Mouse (Mus musculus) CD4-positive, CD25-positive, alpha-beta regulatory T cell, adult 4 months (primary cell): Measurements from ENCODE around the gene Cbfa2t2. TPM values are rescaled to one million over a fixed set of nuclear protein-coding genes. Genes with fewer than 3 reads are reported as not detected.

ENCODE experiments used
- ATAC-seq: one replicate; pipeline ENCODE4 v1.8.0; 2017
- polyA plus RNA-seq, 2 experiments: library from polyadenylated mRNA; unstranded; fragments of 100-300 nt; shearing (Covaris generic); gene quantifications; one replicate each; pipeline ENCODE4 v1.2.1; 2017

Gene Cbfa2t2
- polyA plus RNA-seq, 2 experiments from 2014 or later: 22.9 to 33.0 TPM

DNA sequence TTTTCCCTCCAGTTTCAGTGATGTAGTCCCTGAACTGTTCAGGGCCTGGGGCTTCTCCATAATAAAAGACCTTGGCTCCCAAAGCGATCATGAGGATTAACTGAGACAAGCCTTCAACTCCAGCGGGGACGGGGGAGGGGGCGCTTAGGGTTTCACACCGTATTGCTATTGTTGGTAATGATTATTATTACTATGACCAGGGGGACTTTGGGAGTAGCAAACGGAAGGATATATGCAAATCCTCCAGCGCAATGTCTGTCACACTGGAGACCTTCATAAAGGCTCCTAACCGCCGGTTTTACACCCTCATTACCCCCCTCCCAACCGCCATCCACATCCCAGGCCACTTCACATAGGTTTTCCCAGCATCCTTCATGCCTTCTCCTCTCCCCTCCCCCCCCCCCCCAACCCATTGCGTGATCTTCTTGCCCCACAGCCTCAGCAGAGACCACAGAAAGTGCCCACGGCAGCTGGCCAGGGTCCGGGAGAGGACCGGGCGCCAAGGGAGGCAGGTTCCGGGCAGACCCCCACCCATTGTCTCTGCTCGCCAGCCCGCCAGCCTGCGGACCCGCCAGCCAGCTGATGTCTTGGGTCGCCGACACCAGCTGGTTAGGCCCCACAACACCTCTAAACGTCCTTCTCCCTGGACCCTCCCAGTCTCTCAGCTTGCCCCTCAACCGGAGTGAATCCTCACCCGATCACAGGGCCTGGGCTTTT, 9.9 kb upstream of the Cbfa2t2 start:
- ATAC-seq: no peak

DNA sequence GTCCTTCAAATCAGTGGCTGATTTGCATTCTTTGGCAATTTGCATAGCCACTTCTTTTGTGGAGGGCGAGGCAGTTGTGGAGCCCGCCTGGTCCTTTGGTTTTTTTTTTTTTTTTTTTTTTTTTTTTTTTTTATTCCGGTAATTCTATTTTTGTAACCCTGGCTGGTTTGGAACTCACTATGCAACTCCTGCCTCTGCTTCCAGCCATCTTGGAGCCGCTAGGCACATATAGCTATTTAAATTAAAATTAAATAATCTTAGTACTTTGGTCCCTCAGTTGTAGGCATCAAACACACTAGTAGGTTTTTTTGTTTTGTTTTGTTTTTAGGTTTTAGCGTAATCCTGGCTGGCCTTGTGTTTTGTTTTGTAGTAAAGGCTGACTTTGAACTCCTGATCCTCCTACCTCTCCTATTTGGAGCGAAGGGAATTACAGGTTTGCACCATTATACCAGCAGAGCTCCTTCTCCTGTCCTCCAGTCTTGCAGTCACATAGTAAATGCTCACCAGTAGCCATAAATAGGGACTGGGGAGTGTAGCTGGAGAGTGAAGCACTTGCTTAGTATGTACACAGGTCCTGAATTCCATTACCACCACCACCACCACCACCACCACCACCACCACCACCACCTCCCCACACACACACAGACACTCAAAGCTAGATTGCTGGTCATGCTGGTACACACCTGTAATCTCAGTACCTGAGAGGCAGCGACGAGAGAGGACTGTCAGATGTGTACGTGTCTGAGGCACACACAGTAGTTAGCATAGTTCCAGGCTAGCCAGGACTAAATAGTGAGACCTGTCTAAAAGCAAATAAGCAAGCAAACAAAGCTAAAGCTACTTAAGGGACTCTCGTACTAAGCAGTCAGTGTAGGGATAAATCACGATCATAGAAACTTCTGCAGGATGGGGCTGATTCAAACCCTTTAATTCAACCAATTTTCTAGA, 9.1 kb upstream of the Cbfa2t2 start:
- ATAC-seq: no peak

DNA sequence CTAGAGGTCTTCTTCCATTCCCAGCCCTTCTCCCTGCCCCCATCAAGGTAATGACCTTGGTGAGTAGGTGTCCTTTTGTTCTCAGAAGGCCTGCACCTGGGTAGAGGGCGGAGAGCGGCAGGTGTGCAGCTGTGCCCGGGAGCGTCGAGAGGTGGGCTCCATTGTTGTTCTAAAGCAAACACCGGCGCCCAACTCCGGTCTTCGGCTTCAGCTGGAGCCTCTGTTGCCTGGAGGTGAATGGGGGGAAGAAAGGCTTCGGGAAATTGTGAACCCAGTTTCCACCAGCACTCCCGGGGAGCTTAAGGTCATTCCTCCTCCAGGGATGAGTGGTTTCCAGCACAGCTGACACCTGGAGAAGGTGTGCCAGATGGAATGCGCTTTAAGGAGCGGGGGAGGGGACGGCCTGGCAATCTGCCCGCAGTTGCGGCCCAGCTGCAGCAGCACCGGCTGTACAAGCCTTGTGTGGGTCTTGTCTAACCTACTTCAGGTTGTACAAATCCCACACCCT, 8.4 kb upstream of the Cbfa2t2 start:
- ATAC-seq: no peak

DNA sequence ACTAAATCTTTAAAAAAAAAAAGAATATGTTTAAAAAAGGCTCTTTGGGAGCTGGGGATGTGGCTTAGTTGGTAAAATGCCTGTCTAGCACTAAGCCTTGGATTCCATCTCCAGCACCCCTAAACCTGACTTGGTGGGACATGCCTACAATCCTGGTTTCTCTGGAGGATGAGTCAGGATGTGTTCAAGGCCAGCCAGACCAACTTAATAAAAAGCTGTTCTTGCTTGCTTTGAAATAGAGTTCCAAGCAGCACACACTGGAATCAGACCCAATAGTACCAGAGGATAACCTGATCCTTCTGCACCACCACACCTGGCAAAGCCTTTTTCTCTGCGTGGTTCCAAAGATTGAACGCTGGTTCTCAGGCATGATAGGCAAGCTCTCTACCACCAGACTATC, 5.7 kb upstream of the Cbfa2t2 start:
- no peak for ATAC-seq

- no peak for ATAC-seq
Measured at GRCm38 (mm10) chr2:154432696-154433095, 3.6 kb upstream of the Cbfa2t2 start.

DNA sequence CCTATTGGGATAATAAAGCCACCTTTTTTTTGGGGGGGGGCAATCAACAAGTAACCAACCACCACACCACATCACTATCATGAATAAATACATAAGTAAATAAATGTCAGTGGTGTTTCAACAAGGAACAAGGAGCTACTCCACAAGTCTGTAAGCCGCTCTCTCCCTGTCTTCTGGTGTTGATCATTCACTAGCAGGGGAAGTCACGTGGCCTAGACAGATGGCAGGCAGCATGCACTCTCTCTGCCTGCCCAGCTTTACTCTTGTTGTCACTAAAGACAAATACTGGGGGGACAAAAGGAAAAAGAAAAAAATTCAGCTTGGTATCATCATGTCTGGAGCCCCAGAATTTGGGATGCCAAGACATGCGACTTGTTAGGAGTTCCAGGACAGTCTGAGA, 2.9 kb upstream of the Cbfa2t2 start:
- ATAC-seq: no peak

- ATAC-seq: no peak
Measured at GRCm38 (mm10) chr2:154434690-154435089, 1.6 kb upstream of the Cbfa2t2 start.

- peak; percentile 98 for ATAC-seq
Measured at GRCm38 (mm10) chr2:154436076-154436457, 214 bp upstream of the Cbfa2t2 start.

DNA sequence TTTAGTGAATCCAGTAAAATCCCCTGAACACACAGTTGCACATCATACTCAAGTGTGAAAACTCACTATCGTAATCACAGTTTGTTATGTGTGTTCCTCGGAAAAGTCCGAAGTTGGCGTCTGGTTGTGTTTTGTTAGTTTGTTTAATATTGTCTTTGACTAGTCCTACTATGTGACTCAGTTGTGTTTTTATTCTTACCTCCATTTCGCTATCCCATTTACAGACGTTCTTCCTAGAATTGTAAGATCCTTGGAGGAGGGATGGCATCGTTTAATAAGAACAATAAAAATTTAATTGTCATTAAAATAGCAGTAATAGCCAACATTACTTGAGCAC, 878 bp downstream of the Cbfa2t2 start:
- peak; percentile 2 for ATAC-seq

- ATAC-seq: no peak
Measured at GRCm38 (mm10) chr2:154440453-154440852, 4.2 kb downstream of the Cbfa2t2 start.

DNA sequence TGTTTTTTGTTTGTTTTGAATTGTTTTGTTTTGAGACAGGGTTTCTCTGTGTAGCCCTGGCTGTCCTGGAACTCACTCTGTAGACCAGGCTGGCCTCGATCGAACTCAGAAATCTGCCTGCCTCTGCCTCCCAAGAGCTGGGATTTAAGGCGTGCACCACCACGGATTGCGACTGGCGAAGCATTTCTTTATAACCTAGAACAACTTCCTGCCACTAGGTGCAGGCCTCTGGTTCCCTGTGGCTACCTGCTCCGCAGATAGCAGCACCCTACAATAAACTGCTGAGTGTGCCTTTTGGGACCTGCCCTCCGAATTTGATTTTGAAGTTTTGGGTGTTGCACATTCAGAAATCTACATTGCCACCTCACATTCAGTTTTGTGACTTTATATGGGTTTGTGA, 11.5 kb downstream of the Cbfa2t2 start:
- ATAC-seq: no peak

DNA sequence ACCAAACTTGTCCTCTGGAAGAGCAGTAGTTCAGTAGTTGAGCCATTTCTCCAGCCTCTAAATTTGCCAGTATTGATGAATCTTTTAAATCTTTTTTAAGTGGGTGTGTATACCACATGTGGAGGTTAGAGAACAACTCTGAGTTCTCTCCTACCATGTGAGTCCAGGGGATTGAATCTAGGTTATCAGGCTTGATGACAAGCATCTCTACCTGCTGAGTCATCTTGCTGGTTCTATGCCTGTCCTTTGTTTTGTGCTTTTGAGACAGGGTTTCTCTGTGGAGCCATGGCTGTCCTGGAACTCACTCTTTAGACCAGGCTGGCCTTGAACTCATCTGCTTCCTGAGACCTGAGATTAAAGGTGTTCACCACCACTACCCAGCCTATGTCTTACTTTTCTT, 12.4 kb downstream of the Cbfa2t2 start:
- no peak for ATAC-seq

- ATAC-seq: no peak
Measured at GRCm38 (mm10) chr2:154452951-154453350, 16.7 kb downstream of the Cbfa2t2 start.

- ATAC-seq: no peak
Measured at GRCm38 (mm10) chr2:154454099-154454498, 17.8 kb downstream of the Cbfa2t2 start.

GRCm38 (mm10) chr2:154454605-154455004, 18.3 kb downstream of the Cbfa2t2 start:
- ATAC-seq: no peak

GRCm38 (mm10) chr2:154455776-154456175, 19.5 kb downstream of the Cbfa2t2 start:
- peak; percentile 57 for ATAC-seq

DNA sequence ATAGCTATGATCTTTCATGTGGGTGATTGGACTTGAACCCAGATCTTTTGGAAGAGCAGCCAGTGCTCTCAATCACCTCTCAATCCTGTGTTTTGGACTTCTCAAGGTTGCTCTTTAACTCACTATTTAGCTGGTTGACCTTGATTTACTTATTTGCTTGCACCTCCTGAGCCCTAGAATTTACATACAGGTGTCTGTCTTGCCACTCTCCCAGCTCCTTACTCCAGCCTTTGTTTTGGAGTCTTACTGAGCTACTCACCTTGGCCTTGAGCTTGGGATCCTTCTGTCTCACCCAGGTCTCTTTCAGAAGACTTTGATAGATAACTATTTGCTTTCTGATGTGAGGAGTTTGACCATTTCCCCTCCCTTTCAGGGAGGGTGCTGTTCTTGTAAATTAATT, 20.3 kb downstream of the Cbfa2t2 start:
- ATAC-seq: no peak

GRCm38 (mm10) chr2:154459262-154459661, 23.0 kb downstream of the Cbfa2t2 start:
- no peak for ATAC-seq

DNA sequence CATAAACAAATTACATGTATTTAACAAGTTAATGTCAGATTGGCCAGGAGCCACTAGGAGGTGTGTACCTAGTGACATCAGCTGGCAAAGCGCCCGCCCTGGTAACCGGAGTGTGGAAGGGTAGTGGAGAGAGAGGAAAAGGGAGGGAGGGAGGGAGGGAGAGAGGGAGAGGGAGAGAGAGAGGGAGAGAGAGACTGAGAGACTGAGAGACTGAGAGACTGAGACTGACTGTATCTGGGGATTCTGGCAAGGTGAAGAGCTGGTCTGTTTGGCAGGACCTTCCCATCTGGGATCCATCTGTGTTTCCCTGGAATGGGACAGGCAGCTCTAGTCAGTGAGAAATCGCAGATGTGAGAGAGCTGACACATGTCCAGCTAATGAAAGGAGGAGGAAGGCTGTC, 23.6 kb downstream of the Cbfa2t2 start:
- ATAC-seq: no peak

DNA sequence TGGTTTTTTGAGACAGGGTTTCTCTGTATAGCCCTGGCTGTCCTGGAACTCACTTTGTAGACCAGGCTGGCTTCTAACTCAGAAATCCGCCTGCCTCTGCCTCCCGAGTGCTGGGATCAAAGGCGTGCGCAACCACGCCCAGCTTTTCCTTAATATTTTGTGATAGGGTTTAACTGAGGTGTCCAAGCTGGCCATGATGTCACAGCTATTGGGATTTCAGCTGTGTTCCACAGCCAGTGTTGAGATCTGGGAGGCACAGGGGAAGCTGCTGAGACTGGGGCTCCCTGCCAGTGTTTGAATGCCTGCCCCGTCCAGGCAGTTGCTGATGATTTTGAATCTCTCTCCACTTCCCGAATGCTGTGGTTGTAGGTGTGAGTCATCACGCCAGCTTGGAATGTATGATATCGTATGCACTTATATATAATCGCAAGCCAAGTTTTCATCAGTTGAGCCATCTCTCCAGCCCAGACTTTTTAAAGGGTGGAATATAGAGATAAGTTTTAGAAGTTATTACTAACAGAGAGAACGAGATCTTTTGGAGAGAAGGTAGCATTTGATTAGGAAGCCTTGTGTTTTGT, 27.4 kb downstream of the Cbfa2t2 start:
- no peak for ATAC-seq

GRCm38 (mm10) chr2:154465914-154466335, 29.6 kb downstream of the Cbfa2t2 start:
- no peak for ATAC-seq

- ATAC-seq: no peak
Measured at GRCm38 (mm10) chr2:154467139-154467538, 30.9 kb downstream of the Cbfa2t2 start.
